Mouse (Mus musculus) erythroblast, embryonic 14.5 days (primary cell): ENCODE data around the gene Mrtfb.
A peak's percentile ranks its signal among the peaks of the same experiment; 100 is the strongest.

Source experiments
- GATA1 ChIP-seq: IDR thresholded peaks from 2 replicates; pipeline ENCODE4 v1.6.1; 2012; ENCODE audit warnings: low read length, inconsistent platforms, mixed read lengths
- TAL1 ChIP-seq: IDR thresholded peaks from 3 replicates; pipeline ENCODE4 v1.6.1; 2012; ENCODE audit warnings: low read length, inconsistent platforms, mixed read lengths

DNA sequence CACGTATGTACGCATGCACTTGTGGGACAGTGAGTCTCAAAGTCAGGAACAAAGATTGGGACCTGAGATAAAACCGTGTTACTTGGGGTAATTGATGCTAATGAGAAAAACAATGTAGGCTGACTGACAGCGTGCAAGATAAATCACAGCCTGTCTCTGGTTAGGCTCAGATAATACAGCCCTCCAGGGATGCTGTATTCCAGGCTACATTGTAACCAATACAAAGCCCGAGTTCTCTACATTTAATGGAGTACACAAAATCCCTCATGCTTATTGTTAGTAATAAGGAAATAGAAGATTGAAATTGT lies 1.2 kb downstream of the Mrtfb start:
- no peak for TF ChIP-seq TAL1
- TF ChIP-seq GATA1, result peak; percentile 38; the same call in 1 of the 2 replicates
